Mouse (Mus musculus): ENCODE data around the gene Parvg.

GRCm38 (mm10) chr15:84337599-84337998 lies 13.8 kb downstream of the Parvg start:
- TF ChIP-seq CTCF (IDR thresholded peaks at IDR 0.05; ENCODE audit: borderline replicate concordance, insufficient read depth, low read length) (no peak), POLR2A (IDR thresholded peaks at IDR 0.05; ENCODE audit: low read depth, low read length) (no peak)

Measured in embryonic fibroblast, embryonic 13.5 days (primary cell).